Mouse (Mus musculus): ENCODE measurements around the gene Slc7a5. TPM values are rescaled to one million over a fixed set of nuclear protein-coding genes. Genes with fewer than 3 reads are reported as not detected.
A peak's percentile ranks its signal among the peaks of the same experiment; 100 is the strongest.

The Slc7a5 gene
- total RNA-seq, 2 experiments from 2014 or later: 3.1 to 3.6 TPM

- no peak for DNase-seq
- intact Hi-C loops (cut with DNase I): no loop called here
Measured at GRCm38 (mm10) chr8:121887547-121887946, 19.9 kb downstream of the Slc7a5 start.

DNA sequence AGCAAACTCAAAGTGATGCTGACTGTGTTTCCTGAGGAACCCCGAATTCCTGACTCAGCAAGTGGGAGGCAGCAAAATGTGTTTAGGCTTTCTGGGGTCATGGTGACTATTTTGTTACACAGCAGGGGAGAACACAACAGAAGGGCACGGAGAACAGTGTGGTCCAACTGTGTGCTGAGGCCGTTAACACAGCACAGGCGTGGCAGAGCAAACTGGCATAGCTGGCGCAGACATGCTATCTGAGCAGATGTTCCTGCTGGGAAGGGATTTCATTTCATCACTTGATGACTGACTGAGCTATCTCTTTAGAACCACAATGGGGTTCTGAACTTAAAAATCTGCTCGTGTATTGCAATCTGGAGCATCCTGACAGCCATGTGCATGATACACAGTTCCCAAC is 22.1 kb downstream of the Slc7a5 start:
- intact Hi-C loops (cut with DNase I): no loop called here
- no peak for DNase-seq

- intact Hi-C loops (cut with DNase I): no loop called here
- DNase-seq: no peak
Measured at GRCm38 (mm10) chr8:121885001-121885400, 22.5 kb downstream of the Slc7a5 start.

DNA sequence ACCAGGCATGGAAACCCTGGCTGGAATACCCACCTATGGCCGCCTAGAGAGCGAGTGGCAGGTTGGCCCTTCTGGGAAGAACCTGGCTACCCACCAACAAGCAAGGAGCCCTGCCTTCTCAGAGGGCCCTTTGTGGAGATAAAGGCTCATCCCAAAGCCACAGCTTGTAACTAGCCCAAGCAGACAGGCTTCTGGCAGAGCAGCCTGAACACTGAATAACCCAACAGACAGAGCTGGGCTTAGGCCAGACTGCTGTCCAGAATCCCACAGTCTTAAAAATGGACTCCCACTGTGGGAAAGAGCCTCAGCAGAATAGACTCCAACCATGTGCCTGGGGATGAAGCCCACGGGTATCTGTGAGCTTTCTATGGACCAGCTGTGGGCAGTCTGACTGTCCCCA is 23.3 kb downstream of the Slc7a5 start:
- no peak for DNase-seq
- intact Hi-C loops (cut with DNase I): no loop called here

- DNase-seq: no peak
- intact Hi-C loops (cut with DNase I): no loop called here
Measured at GRCm38 (mm10) chr8:121881921-121882320, 25.6 kb downstream of the Slc7a5 start.

DNA sequence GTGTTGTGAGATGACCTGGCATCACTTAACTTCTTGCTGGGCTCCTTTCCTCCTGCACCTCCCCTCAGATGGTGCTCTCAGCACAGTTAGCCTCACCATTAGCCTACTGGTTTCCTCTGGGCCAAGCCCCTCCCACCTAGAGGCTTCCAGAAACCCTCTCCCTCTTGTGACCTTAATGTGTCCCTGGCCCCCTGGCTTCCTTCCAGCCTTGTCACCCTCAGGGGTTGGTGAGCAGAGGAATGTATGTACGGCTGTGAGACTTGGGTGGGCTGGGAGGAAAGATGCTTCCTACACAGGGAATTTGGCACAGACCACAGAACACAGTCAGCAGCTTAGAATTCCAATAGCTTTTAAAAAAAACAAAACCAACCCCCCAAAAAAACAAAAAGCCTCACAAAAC is 26.7 kb downstream of the Slc7a5 start:
- no peak for DNase-seq
- intact Hi-C loops (cut with DNase I): no loop called here

- no peak for DNase-seq
- intact Hi-C loops (cut with DNase I): no loop called here
Measured at GRCm38 (mm10) chr8:121879712-121880111, 27.8 kb downstream of the Slc7a5 start.

GRCm38 (mm10) chr8:121877828-121878480 is 29.5 kb downstream of the Slc7a5 start:
- intact Hi-C loops (cut with DNase I): no loop called here
- no peak for DNase-seq

DNA sequence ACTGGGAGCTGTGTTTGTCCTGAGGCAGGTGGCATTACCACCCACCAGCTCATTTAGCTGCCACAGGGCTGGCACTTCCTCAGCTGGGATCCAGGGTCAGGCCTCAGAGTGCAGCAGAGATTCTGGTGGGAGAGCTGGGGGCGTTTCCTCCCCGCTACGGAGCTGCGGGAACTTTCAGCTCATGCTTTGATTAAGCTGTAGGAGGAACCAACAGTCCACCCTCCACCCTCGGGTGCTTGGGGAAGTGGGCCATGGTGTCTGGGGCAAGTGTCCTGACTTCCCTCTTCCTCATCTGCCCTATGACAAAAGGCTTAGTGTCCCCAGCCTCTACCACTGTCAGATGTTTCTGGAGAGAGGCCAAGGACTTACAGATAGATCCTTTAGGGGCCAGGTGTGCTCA is 30.3 kb downstream of the Slc7a5 start:
- intact Hi-C loops (cut with DNase I): no loop called here
- no peak for DNase-seq

DNA sequence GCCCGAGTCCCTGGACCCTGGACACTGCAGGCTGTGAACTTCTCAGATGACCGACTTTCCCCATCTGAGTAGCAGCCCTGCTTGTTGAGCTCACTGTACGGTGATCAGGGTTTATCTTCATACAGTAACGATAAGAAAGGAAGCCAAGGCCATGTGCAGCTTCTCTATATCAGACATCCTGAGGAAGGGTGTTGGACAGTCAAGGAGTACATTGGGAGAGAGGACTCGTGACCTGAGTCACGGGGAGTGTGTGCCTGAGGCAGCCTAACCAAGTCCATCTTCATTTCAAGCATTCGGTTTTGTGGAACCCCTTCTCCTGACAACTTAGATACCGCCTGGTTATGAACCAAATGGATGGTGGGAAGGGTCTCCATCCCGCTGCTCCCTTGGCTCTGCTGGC is 32.0 kb downstream of the Slc7a5 start:
- DNase-seq: no peak
- intact Hi-C loops (cut with DNase I): no loop called here

GRCm38 (mm10) chr8:121875045-121875444 is 32.4 kb downstream of the Slc7a5 start:
- intact Hi-C loops (cut with DNase I): no loop called here
- no peak for DNase-seq

DNA sequence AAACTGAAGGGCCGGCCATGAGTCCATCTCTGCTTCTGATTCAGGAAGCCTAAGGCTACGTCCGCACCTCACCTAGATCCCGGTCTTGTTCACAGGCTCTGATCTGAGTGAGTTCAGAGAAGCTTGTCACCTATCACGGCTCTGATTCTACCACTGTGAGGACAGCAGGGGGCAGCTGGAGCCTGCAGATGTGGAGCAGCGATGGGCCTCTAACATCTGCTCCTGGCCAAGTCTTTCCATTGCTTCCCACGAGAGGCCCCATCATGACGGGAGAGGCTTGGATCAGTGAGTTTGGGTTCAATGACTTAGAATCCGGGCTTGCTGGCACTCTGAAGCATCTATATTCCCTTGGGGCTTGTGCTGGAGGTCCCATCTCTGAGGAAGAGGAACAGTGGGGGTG is 33.5 kb downstream of the Slc7a5 start:
- DNase-seq: peak; percentile 59 to 60
- intact Hi-C loops (cut with DNase I): loop anchor here (1.0 kb wide), 2 partner anchors 35 to 51 kb away; no protein-coding TSS in a partner anchor

- DNase-seq: no peak
- intact Hi-C loops (cut with DNase I): no loop called here
Measured at GRCm38 (mm10) chr8:121871833-121872440, 35.6 kb downstream of the Slc7a5 start.

- intact Hi-C loops (cut with DNase I): no loop called here
- DNase-seq: no peak
Measured at GRCm38 (mm10) chr8:121870190-121870589, 37.3 kb downstream of the Slc7a5 start.

GRCm38 (mm10) chr8:121868896-121869295 is 38.6 kb downstream of the Slc7a5 start:
- DNase-seq: no peak
- intact Hi-C loops (cut with DNase I): no loop called here

DNA sequence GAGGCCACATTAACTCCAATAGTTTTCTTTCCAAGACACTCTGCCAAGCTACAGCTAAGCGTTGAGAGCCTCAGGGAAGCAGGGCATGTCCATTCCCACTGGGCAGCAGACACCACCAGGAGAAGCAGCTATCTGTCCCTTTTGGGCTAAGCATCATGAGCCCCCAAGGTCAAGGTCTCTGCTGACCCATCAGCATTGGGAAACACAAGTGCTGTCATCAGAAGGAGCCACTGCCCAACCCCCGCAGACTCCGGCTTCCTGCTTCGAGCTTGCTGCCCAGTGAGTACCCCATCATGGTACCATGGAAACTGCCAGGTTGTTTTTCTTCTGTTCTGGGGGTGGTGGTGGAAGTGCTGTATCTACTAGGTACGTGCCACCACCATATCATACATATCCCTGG is 39.3 kb downstream of the Slc7a5 start:
- DNase-seq: no peak
- intact Hi-C loops (cut with DNase I): no loop called here

- intact Hi-C loops (cut with DNase I): no loop called here
- no peak for DNase-seq
Measured at GRCm38 (mm10) chr8:121865356-121865755, 42.1 kb downstream of the Slc7a5 start.

- peak; percentile 16 to 35 for DNase-seq
- intact Hi-C loops (cut with DNase I): no loop called here
Measured at GRCm38 (mm10) chr8:121861806-121862548, 45.5 kb downstream of the Slc7a5 start.

DNA sequence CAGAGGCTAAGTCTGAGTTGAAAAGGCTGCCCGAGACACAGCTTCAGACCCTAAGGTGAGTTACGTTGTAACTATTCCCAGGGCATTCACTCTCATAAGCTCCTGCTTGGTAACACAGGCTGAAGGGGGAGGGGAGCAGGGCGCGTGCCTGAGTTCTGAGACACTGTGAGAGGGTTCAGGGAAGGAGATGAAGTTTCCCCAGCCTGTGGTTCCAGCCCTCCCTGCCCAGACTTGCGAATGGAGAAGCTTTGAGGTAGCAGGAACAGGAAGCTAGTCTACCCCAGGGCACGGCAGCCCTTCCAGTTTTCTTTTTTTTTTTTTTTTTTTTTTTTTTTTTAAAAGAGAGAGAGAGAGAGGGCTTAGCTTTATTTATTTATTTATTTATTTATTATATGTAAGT is 46.2 kb downstream of the Slc7a5 start:
- intact Hi-C loops (cut with DNase I): no loop called here
- no peak for DNase-seq

DNA sequence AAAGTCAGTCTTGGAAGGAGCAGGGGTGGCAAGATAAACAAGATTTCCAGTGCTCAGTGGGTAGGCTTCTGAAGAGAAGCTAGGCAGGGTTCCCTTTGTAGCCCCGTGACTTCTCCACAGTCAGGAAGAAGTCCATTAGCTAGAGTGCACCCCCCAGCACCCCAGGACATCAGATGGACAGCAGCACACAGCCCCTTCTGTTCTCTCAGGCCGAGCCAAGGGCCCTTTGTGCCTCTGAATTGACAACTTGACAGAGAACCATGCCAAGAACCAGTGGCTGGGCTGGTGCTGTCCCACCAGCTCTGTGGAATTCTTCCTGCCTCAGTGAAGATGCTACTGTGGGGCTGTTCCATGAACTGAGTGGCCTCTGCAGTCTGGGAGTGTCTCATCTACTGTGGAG is 49.7 kb downstream of the Slc7a5 start:
- intact Hi-C loops (cut with DNase I): no loop called here
- DNase-seq: no peak

DNA sequence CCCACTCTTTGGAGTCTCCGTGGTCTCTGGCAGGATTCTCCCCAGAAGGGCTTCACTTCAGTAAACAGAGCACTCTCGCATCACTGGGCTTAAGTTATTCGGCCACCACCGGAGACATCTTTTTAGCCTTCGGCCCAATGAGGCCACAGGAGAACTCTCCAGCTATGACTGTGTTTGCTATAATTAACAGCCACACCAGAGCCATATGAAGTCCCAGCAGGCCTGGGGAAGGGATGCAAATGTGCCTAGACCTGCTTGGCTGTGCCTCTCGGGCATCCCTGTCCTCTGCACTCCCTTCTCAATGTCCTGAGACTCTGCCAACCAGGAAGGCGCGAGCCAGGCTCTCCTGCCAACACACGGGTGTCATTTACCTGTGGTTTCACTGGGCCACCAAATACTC is 50.2 kb downstream of the Slc7a5 start:
- no peak for DNase-seq
- intact Hi-C loops (cut with DNase I): no loop called here
